Mouse (Mus musculus): ENCODE data around the gene Ntm. TPM values are rescaled to one million over a fixed set of nuclear protein-coding genes. Genes with fewer than 3 reads are reported as not detected.

Gene Ntm
- total RNA-seq, 4 experiments from 2014 or later, result 0.46 to 1.4 (median 1.1) TPM

DNA sequence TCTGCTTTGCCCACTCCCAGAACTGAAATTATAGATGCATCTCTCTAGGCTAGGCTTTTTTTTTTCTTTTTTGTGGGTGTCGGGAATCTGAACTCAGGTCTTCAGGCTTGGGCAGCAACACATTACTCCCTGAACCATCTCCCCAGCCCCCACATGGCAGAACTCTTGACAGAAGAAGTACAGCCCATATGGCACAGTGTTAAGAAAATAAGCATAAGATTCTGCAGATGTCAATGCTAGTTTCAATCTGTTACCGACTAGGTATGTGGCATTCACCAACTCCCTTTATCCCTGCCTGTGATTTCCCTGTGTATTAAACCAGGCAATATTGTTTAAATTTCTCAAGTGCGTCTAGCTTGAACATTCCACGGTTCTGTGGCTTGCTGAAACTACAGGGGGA is 166.7 kb downstream of the Ntm start:
- DNase-seq, result no peak

DNA sequence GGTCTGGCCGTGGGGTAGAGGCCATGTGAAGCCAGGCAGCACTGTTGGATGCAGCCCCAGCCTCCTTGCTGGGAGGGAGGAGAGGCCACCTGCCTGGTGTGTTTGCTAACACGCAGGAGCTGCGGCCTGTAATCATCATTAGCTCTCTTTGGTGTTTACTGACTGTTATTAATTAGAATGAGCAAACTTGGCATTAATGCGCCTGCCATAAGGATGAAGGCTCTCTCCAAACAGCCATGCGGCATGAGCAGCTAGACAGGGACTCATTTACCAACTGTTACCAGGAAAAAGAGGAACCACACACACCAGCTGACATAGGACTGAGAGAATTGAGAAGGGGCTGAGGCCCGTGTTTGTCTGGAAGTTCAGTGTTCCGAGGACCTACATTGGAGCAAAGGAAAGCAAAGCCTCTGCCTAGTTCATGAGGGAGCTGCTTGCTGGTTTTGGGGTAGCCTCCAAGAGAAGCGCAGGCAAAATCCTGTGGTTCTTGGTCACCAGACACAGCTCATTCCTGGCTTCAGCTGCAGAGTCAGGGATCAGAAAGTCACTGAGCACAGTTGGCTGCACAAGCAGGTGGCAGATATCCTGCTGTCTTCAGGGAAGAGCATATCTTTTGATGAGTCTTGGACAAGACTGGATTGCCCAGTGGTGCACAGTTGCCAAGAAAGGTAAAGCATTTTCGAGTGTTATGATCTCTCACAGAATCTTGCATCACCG is 171.6 kb downstream of the Ntm start:
- DNase-seq, result no peak

DNA sequence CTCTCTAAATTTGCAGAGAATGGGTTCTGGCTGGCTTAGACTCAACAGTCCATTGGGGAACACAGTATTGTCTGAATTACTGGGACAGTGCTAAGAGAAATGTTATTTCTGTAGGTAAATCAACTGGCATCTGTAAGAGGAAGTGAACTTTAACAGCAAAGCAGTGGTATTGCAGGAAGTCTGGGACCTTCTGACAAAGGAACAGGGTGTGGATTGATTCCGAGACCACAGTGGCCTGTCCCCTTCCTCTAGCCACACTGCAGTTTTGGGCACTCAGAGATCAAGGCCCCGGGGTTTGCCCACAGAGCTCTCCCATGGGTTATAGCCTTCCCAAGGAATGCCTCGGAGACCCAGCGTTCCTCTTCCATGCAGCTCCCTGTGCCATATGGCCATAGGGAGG is 172.9 kb downstream of the Ntm start:
- DNase-seq, result no peak

DNA sequence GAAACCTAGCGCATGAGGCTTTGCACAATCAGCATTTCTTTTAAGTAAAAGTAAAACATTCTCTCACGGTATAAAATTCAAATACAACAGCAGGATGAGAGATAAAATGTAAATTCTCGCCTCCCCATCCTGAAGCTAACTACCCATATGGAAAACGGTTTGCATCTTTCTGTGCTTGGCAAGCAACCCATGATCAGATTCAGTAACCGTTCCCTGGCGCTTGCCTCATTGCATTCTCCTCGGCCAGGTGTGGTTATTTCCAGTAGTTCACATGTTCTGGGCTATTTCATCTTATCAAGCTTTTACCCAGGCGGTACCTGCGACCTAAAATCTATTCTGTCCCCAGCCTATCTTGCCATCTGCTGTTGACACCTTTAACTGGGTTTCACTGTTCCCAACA is 174.1 kb downstream of the Ntm start:
- DNase-seq, result no peak

DNA sequence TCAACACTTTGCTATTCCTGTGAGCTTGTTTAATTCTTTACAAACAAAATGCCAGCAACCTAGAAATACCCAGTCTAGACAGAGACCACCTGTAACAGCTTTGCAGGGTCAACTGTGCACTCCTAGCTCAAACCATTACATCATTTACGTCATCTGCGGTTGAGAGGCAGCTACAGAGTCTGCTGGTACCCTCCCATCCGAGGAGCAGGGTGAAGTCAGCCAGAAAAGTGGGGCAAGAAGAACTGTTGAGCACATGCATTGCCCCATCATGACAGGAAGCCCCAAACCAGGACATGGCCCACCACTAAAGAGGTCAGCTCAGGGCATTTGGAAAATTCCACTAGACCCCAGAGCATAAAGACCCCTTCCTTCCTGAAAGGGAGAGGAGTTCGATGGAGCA is 175.5 kb downstream of the Ntm start:
- no peak for DNase-seq

DNA sequence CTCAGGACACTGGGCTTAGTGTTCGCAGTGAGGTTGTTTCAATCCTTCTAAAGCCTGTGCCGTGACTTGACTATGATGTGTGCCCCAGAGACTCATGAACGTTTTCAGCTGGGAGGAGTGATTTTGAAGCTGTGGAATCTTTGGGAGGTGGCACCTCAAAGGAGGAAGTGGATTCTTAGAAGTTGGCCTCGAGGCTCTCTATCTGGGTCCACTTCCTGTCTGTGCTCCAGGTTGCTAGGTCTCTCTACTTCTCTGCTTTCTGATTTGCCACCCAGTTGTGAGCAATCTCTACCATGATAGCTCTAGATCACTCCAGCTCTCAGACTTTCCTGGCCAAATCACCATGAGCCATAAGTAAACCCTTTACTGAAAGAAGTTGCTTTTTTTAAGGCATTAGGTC is 180.2 kb downstream of the Ntm start:
- DNase-seq, result no peak

DNA sequence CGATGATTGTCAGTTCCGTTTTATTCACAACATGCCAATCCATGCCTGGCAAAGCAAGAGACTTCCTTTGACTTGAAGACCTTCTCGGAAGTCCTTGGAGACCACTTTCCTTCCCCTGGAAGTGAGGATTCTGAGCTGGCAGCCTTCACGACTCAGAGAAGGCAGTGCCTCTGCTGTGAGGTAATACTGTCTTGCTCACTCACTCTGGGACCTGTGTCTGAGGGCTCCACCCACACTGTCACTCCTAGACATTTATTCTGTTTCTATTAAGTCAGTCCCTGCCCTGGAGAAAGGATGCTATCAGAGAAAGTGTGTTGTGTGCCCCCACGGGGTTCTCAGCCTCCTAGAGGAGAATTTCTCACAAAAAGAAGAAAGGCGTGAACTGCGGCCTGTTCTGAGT is 183.2 kb downstream of the Ntm start:
- DNase-seq, result no peak

DNA sequence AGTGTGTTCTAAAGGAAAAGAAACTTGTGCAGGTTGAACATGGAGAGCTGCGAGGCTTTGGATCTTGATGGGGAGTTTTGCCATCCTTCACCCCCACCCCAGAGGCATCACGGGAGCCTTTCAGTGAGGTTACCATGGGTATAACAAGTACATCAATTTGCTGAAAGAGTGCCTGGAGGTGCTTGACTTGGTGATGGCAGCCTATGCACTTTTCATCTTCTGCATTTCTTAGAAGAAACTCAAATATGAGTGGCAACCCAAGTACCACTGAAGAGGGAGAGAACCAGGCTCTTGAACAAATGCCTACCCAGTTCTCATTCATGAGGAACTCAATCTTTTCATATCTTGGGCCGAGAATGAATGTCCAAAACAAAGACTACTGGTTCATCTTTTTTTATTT is 186.0 kb downstream of the Ntm start:
- DNase-seq, result no peak

DNA sequence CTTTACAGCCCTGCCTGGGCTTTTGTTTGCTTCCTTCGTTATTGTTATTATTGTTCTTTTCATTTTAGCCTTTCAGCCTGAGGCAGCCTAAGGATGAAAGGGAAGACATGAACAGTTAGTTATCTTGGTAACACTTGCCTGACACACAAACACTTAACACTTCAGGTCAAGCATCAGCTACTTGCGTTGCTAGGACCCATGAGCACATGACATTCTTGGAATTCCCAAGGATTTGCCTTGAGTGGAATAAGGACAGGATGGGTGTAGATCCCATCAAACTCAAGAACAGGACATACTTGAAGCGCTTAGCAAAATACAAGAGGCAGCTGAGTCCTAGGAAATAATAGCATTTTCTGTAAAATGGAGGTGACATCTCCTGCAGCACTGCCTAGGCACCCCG is 186.4 kb downstream of the Ntm start:
- no peak for DNase-seq

DNA sequence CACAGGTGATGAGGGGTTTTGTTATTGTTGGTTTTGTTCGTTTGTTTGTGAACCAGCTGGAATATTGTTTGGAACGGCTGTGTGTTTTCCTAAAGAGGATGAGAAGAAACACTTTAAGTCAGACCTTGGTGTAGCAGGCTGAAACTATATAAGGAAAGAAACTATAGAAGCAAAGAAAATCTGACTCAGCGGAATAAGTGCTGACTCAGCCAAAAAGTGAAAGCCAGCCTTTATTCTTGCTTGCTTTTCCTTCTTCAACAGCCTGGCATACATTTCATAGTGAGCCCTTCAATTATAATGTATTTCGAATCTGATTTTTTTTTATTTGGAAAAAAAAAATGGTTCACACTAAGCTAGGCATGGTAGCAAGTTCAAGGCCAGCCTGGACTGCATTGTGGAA is 186.9 kb downstream of the Ntm start:
- no peak for DNase-seq

DNA sequence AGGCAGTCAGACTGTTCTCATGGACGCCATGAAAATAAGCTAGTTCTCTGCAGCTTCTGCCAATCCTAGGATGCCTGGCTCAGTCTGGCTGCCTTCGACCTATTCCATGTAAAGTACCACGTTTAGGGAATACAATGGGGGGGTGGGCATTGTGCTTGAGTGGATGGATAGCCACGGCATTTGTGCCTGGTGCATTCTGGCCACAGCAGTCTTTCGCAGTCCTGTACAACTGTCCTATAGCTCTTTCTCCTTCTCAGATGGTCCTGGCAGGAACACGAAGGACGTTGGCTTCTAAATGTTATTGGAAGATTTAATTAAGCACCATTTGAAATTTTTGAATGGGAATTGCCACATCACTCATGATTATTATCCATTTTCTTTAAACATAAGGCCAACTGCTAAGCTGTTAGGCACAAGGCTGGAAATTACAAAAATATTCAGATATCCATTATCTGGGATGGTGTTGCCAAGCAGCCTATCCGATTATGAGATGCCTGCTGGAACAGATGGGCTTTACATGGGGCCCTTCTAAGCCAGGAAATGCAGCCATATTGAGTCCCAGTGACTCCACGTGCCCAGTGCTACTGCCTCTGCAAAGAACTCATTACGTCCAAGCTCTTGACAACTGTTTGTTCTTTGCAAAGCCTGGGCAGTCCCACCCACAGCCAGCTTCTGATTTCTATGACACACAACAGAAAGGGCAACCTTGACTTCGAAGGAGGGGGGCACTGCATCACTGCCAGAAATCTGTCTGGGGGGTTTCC is 190.1 kb downstream of the Ntm start:
- no peak for DNase-seq

DNA sequence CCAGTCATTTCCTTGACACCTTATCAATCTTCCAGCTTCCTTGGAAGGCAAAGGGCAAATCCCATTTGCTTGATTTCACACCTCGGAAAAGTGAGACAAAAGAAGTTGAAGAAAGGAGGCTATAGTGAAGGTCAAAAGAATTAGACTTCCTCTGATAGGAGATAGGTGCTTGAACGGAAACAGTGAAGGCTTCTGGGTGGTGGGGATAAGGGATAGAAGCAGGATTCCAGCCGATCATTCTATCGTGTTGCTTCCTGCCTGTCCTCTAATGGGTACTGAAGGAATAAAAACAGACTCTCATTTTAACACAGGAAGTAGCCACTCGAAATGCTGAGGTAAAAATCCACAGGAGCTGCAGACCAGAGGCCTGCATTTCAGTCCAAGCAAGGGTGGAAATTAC is 191.1 kb downstream of the Ntm start:
- DNase-seq, result no peak

DNA sequence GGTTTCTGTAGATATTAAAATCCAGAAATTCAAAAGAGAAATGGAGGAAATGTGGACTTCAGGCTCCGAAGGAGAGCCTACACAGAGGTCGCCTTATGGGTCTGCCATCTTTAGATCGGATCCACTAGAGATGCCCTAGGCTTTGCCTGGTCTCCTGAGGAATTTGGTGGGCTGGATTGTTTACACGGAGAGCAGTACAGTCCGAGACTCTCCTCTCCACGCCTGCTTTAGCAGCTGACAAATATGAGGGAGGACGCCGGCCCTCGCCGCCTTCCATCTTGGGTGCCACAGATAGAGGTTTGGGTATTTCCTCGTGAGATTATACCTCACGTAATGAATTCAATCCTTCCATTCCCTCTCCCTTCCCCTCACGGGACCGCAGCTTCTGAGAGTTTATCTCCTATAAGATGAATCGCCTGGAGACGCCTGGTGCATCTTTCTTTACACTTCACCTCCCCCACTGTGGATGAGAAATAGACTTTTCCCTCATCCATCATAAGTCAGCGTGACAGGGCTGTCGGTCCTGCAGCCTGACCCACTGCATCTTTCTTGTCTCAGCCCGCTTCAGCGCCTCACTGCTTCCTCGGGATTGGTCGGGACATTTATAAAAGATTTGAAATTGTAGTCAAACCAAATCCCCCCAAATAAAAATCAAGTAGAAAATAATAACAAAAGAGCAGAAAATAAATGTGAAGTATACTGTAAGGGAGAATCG is 191.7 kb downstream of the Ntm start:
- no peak for DNase-seq

DNA sequence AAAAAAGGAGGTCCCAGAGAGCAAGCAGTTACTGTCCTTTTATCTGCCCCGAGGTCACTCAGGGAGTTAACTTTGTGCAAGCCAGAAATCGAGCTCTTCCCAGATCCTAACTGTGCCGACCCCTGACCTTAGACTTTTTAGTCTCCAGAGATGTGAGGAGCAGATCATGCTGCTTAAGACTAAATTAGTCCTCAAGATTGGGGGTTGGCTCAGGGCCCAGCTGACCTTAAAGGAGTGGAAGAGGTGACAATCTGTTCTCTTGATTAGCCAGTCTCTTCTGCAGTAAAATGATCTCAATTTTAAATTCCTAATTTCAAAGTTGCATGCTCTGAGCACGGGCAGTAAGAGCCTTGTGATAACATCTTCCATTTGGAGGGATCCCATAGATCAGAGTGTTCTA is 193.6 kb downstream of the Ntm start:
- no peak for DNase-seq

DNA sequence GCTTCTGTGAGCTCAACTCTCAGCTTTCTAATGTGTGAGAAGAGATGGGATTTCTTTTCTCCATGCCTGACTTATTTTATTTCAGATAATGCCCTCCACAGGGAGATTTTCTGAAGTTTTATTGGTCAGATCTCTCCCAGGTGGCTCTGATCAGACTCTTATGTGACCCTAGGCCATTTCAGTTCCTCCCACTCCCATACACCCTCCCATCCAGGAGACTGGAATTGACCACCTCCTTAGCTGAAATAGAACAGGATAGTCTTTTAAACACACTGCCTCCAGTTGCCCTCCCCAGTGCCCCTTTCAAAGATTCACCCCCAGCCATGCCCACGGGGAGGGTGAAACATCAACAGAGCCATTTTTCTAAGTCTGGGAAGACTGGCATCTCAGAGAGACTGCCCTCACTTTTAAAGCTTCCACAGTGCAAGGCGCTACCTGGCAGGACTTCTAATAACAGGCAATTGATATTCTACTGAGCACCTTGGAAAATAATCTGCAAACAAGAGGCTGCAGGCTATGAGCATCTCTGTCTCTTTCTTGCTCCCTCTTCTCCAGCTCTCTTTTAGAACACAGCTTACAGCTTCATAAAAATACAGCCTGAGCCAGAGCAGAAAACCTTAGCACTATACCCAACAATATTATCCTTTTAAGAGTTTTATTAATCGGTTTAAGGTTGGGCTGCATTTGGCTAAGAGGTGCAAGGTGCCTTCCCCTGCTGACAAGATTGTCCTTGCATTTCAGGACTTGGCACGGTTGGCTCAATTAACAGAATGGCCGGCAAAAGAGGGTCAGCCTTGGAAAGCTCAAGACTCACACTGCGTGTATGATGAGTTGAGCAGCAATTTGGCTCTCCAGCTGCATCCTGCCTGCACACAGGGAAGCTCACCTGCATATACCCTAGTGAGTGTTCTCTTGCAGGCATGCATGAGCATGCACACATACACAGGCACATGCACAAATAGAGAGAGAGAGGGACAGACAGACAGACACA is 196.7 kb downstream of the Ntm start:
- DNase-seq, result no peak

DNA sequence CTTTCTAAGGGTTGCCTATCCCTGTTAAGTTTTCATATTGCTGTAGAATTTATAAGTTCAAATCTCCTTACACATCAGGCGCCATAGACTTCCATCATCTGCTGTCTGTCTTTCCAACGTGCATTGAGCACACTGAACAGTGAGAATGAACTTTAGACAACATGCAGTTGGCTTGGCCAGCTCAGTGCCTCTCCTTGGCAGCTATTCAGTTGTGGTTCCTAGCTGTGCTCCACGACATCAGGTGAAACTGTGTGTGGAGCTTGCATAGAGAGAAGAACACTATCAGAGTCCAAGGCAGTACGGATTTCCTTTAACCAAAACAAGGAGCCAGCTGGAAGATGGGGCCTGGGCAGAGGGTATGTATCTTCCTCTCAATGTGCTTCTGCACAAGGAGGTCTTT is 199.6 kb downstream of the Ntm start:
- no peak for DNase-seq

DNA sequence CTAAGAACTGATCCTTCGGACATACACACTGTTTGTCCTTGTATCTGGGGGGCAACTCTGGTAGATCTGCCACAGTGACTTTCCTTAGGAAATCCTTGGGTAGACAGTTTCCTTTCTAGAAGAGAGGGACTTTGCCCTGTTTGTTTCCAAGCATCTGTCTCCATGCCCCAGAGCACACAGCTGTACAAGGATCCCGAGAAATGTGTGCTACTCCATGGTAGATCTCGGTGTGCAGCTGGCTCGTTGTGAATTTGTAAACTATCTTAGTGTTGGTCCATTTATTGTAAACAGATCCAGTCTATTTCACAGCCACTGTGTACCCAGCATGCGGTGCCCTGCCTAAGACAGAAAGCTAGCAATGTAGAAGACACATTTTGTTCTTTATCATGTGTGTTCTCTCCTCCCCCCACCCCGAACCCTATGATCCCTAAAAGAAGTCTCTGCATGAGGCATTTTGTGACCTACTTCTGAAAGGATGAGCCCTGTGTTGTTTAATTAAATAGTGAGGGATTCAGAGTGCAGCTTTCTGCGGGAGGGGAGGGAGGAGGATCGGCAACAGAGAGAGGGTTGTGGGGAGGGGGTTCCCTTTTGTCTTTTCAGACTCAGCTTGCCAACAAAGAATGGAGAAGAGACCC is 200.9 kb downstream of the Ntm start:
- DNase-seq, result no peak

DNA sequence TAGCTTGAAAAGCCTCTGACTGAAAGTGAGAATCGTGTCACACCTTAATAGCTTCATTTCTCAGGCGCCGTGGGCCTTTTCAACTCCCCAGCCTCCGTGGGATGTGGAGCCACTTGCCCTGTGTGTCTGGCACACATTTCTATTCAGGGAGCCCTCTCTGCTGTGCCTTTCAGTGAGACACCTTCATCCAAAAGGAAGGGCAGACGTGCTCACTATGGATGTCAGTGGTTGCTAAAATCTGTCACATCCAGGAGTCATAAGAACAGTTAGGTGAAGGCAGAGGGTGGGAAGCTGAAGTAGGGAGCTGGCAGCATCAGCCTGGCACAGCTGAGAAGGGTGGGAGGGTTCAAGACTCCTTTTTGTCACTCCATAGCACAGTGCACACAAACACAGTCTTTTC is 201.4 kb downstream of the Ntm start:
- DNase-seq, result no peak

DNA sequence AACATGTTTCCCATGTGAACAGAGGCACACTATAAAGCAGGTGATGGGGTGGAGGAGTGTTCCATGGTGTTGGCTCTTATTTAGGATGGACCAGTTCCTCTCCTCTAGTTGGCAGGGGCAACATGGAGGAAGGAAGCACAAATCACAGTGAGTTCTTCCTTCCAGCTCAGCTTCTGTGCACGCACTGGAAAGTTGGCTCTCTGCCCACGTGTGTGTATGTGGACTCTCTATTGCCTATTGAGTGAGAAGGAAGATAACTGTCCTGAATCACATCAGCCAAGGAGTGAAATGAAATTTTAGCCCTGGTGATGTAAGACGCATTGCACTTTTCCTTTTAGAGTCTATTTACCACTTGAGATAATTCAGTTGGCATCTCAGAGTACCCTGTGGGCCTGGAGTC is 203.0 kb downstream of the Ntm start:
- DNase-seq, result no peak

DNA sequence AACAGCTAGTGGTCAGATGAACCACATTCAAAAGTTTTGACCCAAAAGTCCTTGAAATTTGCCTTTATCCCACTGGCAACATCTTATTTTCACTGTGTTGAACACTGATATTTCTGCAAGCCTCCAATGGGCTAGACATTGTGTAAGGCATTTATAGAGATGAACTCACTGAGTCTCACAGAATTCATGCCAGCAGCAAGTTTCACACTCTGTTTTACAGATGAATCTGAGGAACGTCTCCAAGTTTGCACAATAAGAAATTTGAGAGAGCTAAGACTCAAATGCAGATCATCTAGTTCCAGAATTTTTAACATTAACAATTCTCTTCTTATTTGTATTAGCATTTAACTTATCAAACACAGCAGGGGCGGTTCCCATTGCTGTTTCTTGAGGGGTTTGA is 203.9 kb downstream of the Ntm start:
- no peak for DNase-seq

DNA sequence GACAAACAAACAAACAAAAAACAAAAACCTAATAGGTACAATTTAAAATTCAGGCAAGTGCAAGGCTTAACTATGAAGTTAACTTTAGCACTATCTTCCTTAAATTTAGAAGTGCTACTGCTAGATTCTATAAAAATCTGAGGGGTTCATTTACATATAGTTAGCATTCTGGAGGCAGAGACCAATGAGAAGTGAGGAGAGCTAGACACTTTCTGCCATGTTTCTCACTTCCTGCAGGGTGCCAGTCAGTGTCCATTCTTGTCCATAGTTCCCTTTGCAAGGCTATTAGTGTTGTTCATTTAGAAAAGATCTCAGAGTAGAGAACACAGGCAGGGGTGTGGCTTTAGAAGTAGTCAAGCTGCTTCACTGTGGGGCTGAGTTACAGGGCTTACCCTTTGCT is 208.6 kb downstream of the Ntm start:
- DNase-seq, result no peak

DNA sequence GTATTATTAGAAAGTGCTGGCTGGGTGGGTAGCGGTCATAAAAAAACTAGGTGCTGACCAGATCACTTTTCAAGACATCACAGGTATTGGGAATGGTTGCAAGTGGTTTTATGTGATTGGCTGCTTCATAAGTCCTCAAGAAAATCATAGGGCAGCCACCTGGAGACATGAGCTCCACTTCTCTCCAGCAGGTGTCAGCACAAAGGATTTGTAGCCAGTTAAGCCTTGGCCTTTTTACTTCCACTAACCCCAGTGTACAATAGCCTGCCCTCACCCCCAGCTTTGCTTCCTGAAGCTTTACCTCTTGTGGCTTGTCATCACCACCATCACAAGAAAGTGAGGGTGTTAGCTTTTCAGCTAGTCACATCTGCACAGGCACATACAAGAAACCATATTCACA is 211.5 kb downstream of the Ntm start:
- DNase-seq, result no peak

Measured in adrenal gland, adult 8-10 months (tissue).